Mouse (Mus musculus) testis, adult 2 months (tissue): ENCODE measurements around the gene Creb3.

Experiments
- CTCF ChIP-seq: fragments of 200-500 bp; IDR thresholded peaks from 2 replicates; pipeline ENCODE4 v1.5.1; 2012; ENCODE audit warnings: low read depth, mild to moderate bottlenecking, inconsistent platforms, low read length, moderate library complexity; ENCODE audit not compliant: control insufficient read depth, insufficient read depth, insufficient replicate concordance
- POLR2A ChIP-seq: fragments of 200-500 bp; IDR thresholded peaks from 2 replicates; pipeline ENCODE4 v1.6.1; 2012; ENCODE audit warnings: low read depth, mild to moderate bottlenecking, inconsistent platforms, low read length, moderate library complexity; ENCODE audit not compliant: control insufficient read depth

- TF ChIP-seq CTCF (no peak), POLR2A (no peak)
Measured at GRCm38 (mm10) chr4:43583421-43583820, 21.3 kb downstream of the Creb3 start.
